Mouse (Mus musculus) small intestine, adult 2 months (tissue): ENCODE measurements at regions not wholly inside any gene's neighbourhood (a gene's known extent, or its start where the extent isn't known, plus 50 kb on each side); places are given as distances from the start of the nearest gene placed in this dataset.

Experiments used
- H3K27ac ChIP-seq: fragments of 200-500 bp; 2 replicates; pipeline ENCODE4 v1.5.1; 2012; ENCODE audit warnings: low read depth, low read length, control low read depth, inconsistent platforms; ENCODE audit not compliant: insufficient read depth
- H3K27me3 ChIP-seq: fragments of 200-500 bp; 2 replicates; pipeline ENCODE4 v1.6.1; 2012; ENCODE audit warnings: mild to moderate bottlenecking, moderate library complexity, low read length, inconsistent platforms; ENCODE audit not compliant: control insufficient read depth, insufficient read depth
- H3K36me3 ChIP-seq: fragments of 200-500 bp; 2 replicates; pipeline ENCODE4 v1.6.1; 2012; ENCODE audit warnings: mild to moderate bottlenecking, low read length, control low read depth, inconsistent platforms; ENCODE audit not compliant: control insufficient read depth, insufficient read depth
- H3K4me1 ChIP-seq: fragments of 200-500 bp; 2 replicates; pipeline ENCODE4 v1.6.1; 2012; ENCODE audit warnings: low read length, inconsistent platforms, mixed read lengths; ENCODE audit not compliant: control insufficient read depth, insufficient read depth, insufficient read length
- H3K4me3 ChIP-seq: fragments of 200-500 bp; 2 replicates; pipeline ENCODE4 v1.5.1; 2012; ENCODE audit warnings: low read depth, mild to moderate bottlenecking, control low read depth, inconsistent platforms, low read length, moderate library complexity
- CTCF ChIP-seq: fragments of 200-500 bp; IDR thresholded peaks from 2 replicates; pipeline ENCODE4 v1.5.1; 2012; ENCODE audit warnings: low read depth, mild to moderate bottlenecking, control low read depth, inconsistent platforms, low read length, moderate library complexity, mixed read lengths; ENCODE audit not compliant: insufficient replicate concordance, insufficient read length; ENCODE audit errors: extremely low read depth
- POLR2A ChIP-seq: fragments of 200-500 bp; IDR thresholded peaks from 2 replicates; pipeline ENCODE4 v1.6.1; 2012; ENCODE audit warnings: low read depth, mild to moderate bottlenecking, control low read depth, inconsistent platforms, low read length, moderate library complexity
- WGBS: fragments of 180-500 bp; shearing (Covaris S2); methylation state at CpG from one replicate; pipeline ENCODE4 v1.1.7; 2018; 5-methylcytosine and 5-hydroxymethylcytosine counted together

- no peaks in the 10 kb centered on the region for H3K27me3 ChIP-seq
- no peak overlapping the region for H3K4me3 ChIP-seq
- TF ChIP-seq POLR2A: no peak
- TF ChIP-seq CTCF: no peak
- peaks cover 12% of the 10 kb centered on the region; the same call in 1 of the 2 replicates for H3K4me1 ChIP-seq
- no peaks in the 10 kb centered on the region for H3K36me3 ChIP-seq
- 11% methylated on average over 6 of the region's 6 CpGs for WGBS
- H3K27ac ChIP-seq: peak overlapping the region; percentile 46
These were observed 163.8 kb downstream of the Cdh26 start for GRCm38 (mm10) chr2:178594177-178594576.

- 19% methylated on average over 16 of the region's 16 CpGs for WGBS
- Histone ChIP-seq H3K27me3 (no peaks in the 10 kb centered on the region), H3K4me1 (peaks cover 12% of the 10 kb centered on the region; the same call in 1 of the 2 replicates), H3K36me3 (no peaks in the 10 kb centered on the region), H3K27ac (no peak overlapping the region), H3K4me3 (no peak overlapping the region)
- TF ChIP-seq CTCF: no peak
These were observed 166.2 kb downstream of the Cdh26 start for GRCm38 (mm10) chr2:178596312-178597083.

GRCm38 (mm10) chr2:178597084-178597470 is 166.7 kb downstream of the Cdh26 start:
- TF ChIP-seq POLR2A (no peak), CTCF (no peak)
- 16% methylated on average over 7 of the region's 7 CpGs for WGBS
- H3K4me3 ChIP-seq: no peak overlapping the region

GRCm38 (mm10) chr2:178598371-178598770 is 168.0 kb downstream of the Cdh26 start:
- H3K36me3 ChIP-seq: no peaks in the 10 kb centered on the region
- 100% methylated on average over 5 of the region's 5 CpGs for WGBS
- H3K27me3 ChIP-seq: no peaks in the 10 kb centered on the region
- H3K4me3 ChIP-seq: no peak overlapping the region
- no peak overlapping the region for H3K27ac ChIP-seq
- no peak for TF ChIP-seq CTCF
- H3K4me1 ChIP-seq: peaks cover 12% of the 10 kb centered on the region; the same call in 1 of the 2 replicates

More at GRCm38 (mm10) chr2:178597084-178597470, 166.7 kb downstream of the Cdh26 start:
- peaks cover 12% of the 10 kb centered on the region; the same call in 1 of the 2 replicates for H3K4me1 ChIP-seq
- no peak overlapping the region for H3K27ac ChIP-seq
- H3K27me3 ChIP-seq: no peaks in the 10 kb centered on the region
- H3K36me3 ChIP-seq: no peaks in the 10 kb centered on the region

GRCm38 (mm10) chr2:178598836-178599235 is 168.5 kb downstream of the Cdh26 start:
- Histone ChIP-seq H3K4me1 (peaks cover 12% of the 10 kb centered on the region; the same call in 1 of the 2 replicates), H3K27ac (no peak overlapping the region), H3K27me3 (no peaks in the 10 kb centered on the region), H3K4me3 (no peak overlapping the region), H3K36me3 (no peaks in the 10 kb centered on the region)
- WGBS: 97% methylated on average over 3 of the region's 3 CpGs
- TF ChIP-seq CTCF (no peak), POLR2A (no peak)

- Histone ChIP-seq H3K36me3 (no peaks in the 10 kb centered on the region), H3K4me1 (peaks cover 9% of the 10 kb centered on the region), H3K27me3 (no peaks in the 10 kb centered on the region), H3K27ac (no peak overlapping the region), H3K4me3 (no peak overlapping the region)
- 45% methylated on average over 2 of the region's 2 CpGs for WGBS
- TF ChIP-seq POLR2A: no peak
- TF ChIP-seq CTCF: no peak
These were observed 173.1 kb downstream of the Cdh26 start for GRCm38 (mm10) chr2:178603443-178603842.

- peaks cover 9% of the 10 kb centered on the region for H3K4me1 ChIP-seq
- H3K27me3 ChIP-seq: no peaks in the 10 kb centered on the region
- H3K27ac ChIP-seq: no peak overlapping the region
- no peak for TF ChIP-seq POLR2A
- no peaks in the 10 kb centered on the region for H3K36me3 ChIP-seq
- H3K4me3 ChIP-seq: no peak overlapping the region
- 25% methylated on average over 4 of the region's 4 CpGs for WGBS
These were observed 176.4 kb downstream of the Cdh26 start for GRCm38 (mm10) chr2:178606733-178607132.
